Mouse (Mus musculus) kidney, postnatal 0 days (tissue): ENCODE measurements around the gene Nfix. TPM values are rescaled to one million over a fixed set of nuclear protein-coding genes. Genes with fewer than 3 reads are reported as not detected.

Experiments used
- ATAC-seq: fragments of 200-750 bp; cut with Nextera tagmentation; replicated peaks from 2 replicates; pipeline ENCODE4 v1.8.0; 2017; ENCODE audit warnings: low read depth, moderate number of reproducible peaks, moderate TSS enrichment, moderate library complexity; ENCODE audit not compliant: low FRiP score
- DNase-seq: peaks from one replicate; pipeline ENCODE4 v3.0.0-alpha.2; 2016; ENCODE audit warnings: low spot score
- H3K27ac ChIP-seq: fragments of 300-500 bp; sonication (generic); 2 replicates; pipeline ENCODE4 v1.5.1; 2014; ENCODE audit warnings: mild to moderate bottlenecking
- H3K27me3 ChIP-seq: fragments of 300-500 bp; sonication (generic); 2 replicates; pipeline ENCODE4 v1.6.1; 2014; ENCODE audit warnings: low read length, mixed read lengths; ENCODE audit not compliant: insufficient read depth
- H3K36me3 ChIP-seq: fragments of 300-500 bp; sonication (generic); 2 replicates; pipeline ENCODE4 v1.6.1; 2014; ENCODE audit warnings: low read length, mixed read lengths; ENCODE audit not compliant: insufficient read depth
- H3K4me1 ChIP-seq: fragments of 300-500 bp; sonication (generic); replicated peaks from 2 replicates; pipeline ENCODE4 v1.6.1; 2014; ENCODE audit warnings: antibody characterized with exemption, low read length, mixed read lengths; ENCODE audit not compliant: insufficient read depth
- H3K4me2 ChIP-seq: fragments of 300-500 bp; sonication (generic); 2 replicates; pipeline ENCODE4 v1.6.1; 2014; ENCODE audit warnings: mild to moderate bottlenecking, low read length, moderate library complexity, mixed read lengths
- H3K4me3 ChIP-seq: fragments of 300-500 bp; sonication (generic); replicated peaks from 2 replicates; pipeline ENCODE4 v1.5.1; 2014; ENCODE audit warnings: low read depth, low read length
- H3K9ac ChIP-seq: fragments of 300-500 bp; sonication (generic); 2 replicates; pipeline ENCODE4 v1.6.1; 2014; ENCODE audit warnings: low read depth, low read length
- H3K9me3 ChIP-seq: fragments of 300-500 bp; sonication (generic); replicated peaks from 2 replicates; pipeline ENCODE4 v1.6.1; 2016; ENCODE audit warnings: low read length, inconsistent platforms, mixed read lengths
- CTCF ChIP-seq: IDR thresholded peaks from 2 replicates; pipeline ENCODE4 v1.5.1; 2016; ENCODE audit warnings: antibody characterized with exemption, low read depth, mild to moderate bottlenecking, moderate library complexity
- WGBS: fragments of 180-500 bp; shearing (Covaris S2); extraction: QIAGEN DNeasy Blood & Tissue Kit; methylation state at CpG from one replicate; pipeline ENCODE4 v1.1.7; 2014; 5-methylcytosine and 5-hydroxymethylcytosine counted together
- polyA plus RNA-seq: library from polyadenylated mRNA; unstranded; fragments of >200 nt; fragmentation: Nextera tagmentation; extraction: Ambion mirVana; gene quantifications from 2 replicates; pipeline ENCODE4 v1.2.1, GENCODE M21; 2015

Nfix gene
- polyA plus RNA-seq, 1 experiment from 2014 or later = 21.1 TPM

GRCm38 (mm10) chr8:84816117-84816516 is 16.0 kb upstream of the Nfix start:
- TF ChIP-seq CTCF = no peak
- 81% methylated on average over 17 of the region's 17 CpGs for WGBS

GRCm38 (mm10) chr8:84815547-84815946 is 15.4 kb upstream of the Nfix start:
- peak; percentile 90 for DNase-seq
- H3K4me1 ChIP-seq = no peaks in the 10 kb centered on the region
- H3K27me3 ChIP-seq = no peaks in the 10 kb centered on the region
- H3K4me2 ChIP-seq = no peak overlapping the region
- peak; percentile 69 for ATAC-seq
- whole genome bisulfite sequencing = 8% methylated on average over 9 of the region's 9 CpGs
- H3K4me3 ChIP-seq = no peak overlapping the region
- H3K9me3 ChIP-seq = no peaks in the 10 kb centered on the region
- H3K36me3 ChIP-seq = no peaks in the 10 kb centered on the region
- no peak overlapping the region for H3K9ac ChIP-seq
- peak; percentile 97 for TF ChIP-seq CTCF
- no peak overlapping the region for H3K27ac ChIP-seq

More at GRCm38 (mm10) chr8:84816117-84816516, 16.0 kb upstream of the Nfix start:
- H3K27ac ChIP-seq = no peak overlapping the region
- H3K4me3 ChIP-seq = no peak overlapping the region
- no peaks in the 10 kb centered on the region for H3K4me1 ChIP-seq
- no peaks in the 10 kb centered on the region for H3K36me3 ChIP-seq
- ATAC-seq (no peak), DNase-seq (no peak)
- H3K4me2 ChIP-seq = no peak overlapping the region
- no peak overlapping the region for H3K9ac ChIP-seq
- H3K27me3 ChIP-seq = no peaks in the 10 kb centered on the region
- H3K9me3 ChIP-seq = no peaks in the 10 kb centered on the region

DNA sequence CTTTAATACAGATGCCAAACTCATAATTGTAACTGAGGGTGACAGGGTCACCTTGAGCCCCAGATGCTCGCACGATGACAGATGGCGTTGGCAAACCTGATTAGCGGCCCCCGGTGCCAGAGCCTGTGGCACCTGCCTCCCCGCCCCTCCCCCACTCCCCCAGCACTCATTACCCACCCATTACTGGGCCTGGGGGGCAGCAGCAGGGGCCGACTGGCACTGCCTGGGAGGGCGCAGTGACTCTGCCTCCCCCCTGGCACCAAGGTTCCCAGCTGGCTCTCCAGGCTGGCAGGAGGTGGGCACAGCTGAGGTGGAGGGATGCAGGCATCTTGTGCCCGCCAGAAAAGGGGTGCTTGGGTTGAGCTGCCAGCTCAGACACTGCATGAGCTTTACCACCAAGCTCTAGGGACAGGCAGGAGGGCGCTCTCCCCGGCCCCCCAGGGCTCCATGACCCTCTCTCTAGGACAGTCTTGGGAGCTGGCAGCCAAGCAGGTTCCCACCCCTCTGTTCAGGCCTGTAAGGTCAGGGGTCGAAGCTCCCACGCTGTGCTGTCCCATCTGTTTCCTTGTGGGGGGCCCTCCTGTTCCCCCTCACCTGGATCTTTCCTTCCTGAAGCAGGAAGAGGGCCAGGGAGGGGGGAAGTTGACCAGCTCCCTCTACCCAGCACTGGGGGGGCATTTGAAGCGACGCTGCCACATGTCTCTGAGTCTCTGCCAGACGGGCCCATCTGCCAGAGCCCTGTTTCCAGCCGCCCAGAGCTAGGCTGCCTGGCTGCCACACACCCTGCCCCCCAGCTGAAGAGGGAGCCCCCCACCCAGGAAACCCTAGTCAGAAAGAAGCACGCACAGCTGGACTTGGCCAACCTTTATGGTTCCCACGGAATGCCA is 14.7 kb upstream of the Nfix start:
- H3K4me3 ChIP-seq = no peak overlapping the region
- WGBS = 47% methylated on average over 18 of the region's 19 CpGs
- no peaks in the 10 kb centered on the region for H3K4me1 ChIP-seq
- DNase-seq (no peak), ATAC-seq (peak; percentile 12; the same call in 1 of the 2 replicates)
- no peak overlapping the region for H3K4me2 ChIP-seq
- H3K36me3 ChIP-seq = no peaks in the 10 kb centered on the region
- no peak overlapping the region for H3K27ac ChIP-seq
- TF ChIP-seq CTCF = no peak
- H3K9ac ChIP-seq = no peak overlapping the region
- no peaks in the 10 kb centered on the region for H3K27me3 ChIP-seq
- H3K9me3 ChIP-seq = no peaks in the 10 kb centered on the region

- no peak; the same call in 1 of the 2 replicates for ATAC-seq
- no peaks in the 10 kb centered on the region for H3K4me1 ChIP-seq
- H3K27ac ChIP-seq = no peak overlapping the region
- WGBS = 89% methylated on average over 11 of the region's 11 CpGs
- no peaks in the 10 kb centered on the region for H3K36me3 ChIP-seq
- DNase-seq = no peak
- H3K9me3 ChIP-seq = no peaks in the 10 kb centered on the region
- H3K4me2 ChIP-seq = no peak overlapping the region
- no peak for TF ChIP-seq CTCF
- no peaks in the 10 kb centered on the region for H3K27me3 ChIP-seq
- no peak overlapping the region for H3K9ac ChIP-seq
- H3K4me3 ChIP-seq = no peak overlapping the region
Observed at GRCm38 (mm10) chr8:84814240-84814554, 14.1 kb upstream of the Nfix start.

DNA sequence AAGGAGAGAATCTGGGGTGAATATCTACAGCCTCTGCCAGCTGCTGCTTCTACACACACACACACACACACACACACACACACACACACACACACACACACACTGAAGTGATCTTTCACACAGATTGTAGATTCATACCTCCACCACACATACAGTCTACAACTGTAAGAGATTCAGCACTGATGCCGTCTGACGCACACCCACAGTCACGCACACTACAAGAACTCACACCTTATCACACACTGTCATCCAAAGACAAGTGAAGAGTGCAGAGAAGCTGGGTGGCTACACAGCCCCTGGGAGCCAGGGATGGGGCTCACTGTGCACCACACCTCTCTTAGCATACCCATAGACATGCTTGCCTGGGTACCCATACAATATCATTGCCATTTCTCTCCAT is 13.7 kb upstream of the Nfix start:
- Histone ChIP-seq H3K9ac (no peak overlapping the region), H3K27ac (no peak overlapping the region), H3K4me1 (no peaks in the 10 kb centered on the region), H3K27me3 (no peaks in the 10 kb centered on the region), H3K4me3 (no peak overlapping the region), H3K4me2 (no peak overlapping the region), H3K9me3 (no peaks in the 10 kb centered on the region), H3K36me3 (no peaks in the 10 kb centered on the region)
- no peak for DNase-seq
- no peak for TF ChIP-seq CTCF
- no peak for ATAC-seq
- WGBS = 84% methylated on average over 3 of the region's 3 CpGs

DNA sequence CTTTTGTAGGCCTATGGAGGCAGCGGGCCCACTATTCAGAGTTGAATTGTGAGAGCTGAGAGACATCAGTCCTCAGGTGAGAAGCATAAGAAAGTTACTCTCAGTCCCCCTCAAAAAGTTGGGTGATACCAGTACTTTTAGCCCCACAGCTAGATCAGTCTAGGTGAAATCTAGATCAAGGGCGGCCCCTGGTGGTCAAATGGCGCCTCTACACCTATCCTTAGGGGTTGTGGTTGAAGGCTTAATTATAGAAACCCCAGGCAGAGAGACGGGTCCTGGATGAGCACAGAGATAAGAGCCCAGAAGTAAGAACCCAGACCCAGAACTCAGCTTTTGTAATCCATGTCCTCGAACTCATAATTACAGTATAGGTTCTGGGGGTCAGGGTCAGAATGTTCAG is 12.9 kb upstream of the Nfix start:
- Histone ChIP-seq H3K4me3 (no peak overlapping the region), H3K27ac (no peak overlapping the region), H3K27me3 (no peaks in the 10 kb centered on the region), H3K4me1 (no peaks in the 10 kb centered on the region), H3K36me3 (no peaks in the 10 kb centered on the region), H3K9ac (no peak overlapping the region), H3K4me2 (no peak overlapping the region), H3K9me3 (no peaks in the 10 kb centered on the region)
- ATAC-seq (no peak), DNase-seq (peak; percentile 91)
- TF ChIP-seq CTCF = peak; percentile 88
- under 1% methylated on average over 5 of the region's 5 CpGs for WGBS

GRCm38 (mm10) chr8:84811303-84811702 is 11.2 kb upstream of the Nfix start:
- Histone ChIP-seq H3K27ac (no peak overlapping the region), H3K4me3 (peak overlapping the region; percentile 15), H3K9ac (no peak overlapping the region), H3K4me2 (peak overlapping the region; percentile 51), H3K36me3 (no peaks in the 10 kb centered on the region), H3K4me1 (no peaks in the 10 kb centered on the region), H3K9me3 (no peaks in the 10 kb centered on the region), H3K27me3 (no peaks in the 10 kb centered on the region)
- WGBS = 28% methylated on average over 10 of the region's 10 CpGs
- TF ChIP-seq CTCF = no peak
- DNase-seq (no peak), ATAC-seq (no peak)
